Mouse (Mus musculus) forebrain, postnatal 0 days (tissue): ENCODE measurements around the gene D430041D05Rik. TPM values are rescaled to one million over a fixed set of nuclear protein-coding genes. Genes with fewer than 3 reads are reported as not detected.
A peak's percentile ranks its signal among the peaks of the same experiment; 100 is the strongest.

Experiments
- ATAC-seq: fragments of 200-750 bp; cut with Nextera tagmentation; 2 replicates; pipeline ENCODE4 v1.8.0; 2017; ENCODE audit warnings: mild to moderate bottlenecking, moderate library complexity
- DNase-seq: peaks from one replicate; pipeline ENCODE4 v3.0.0-alpha.2; 2015
- H3K27ac ChIP-seq: fragments of 300-500 bp; sonication (generic); 2 replicates; pipeline ENCODE4 v1.5.1; 2014; ENCODE audit warnings: low read depth, mild to moderate bottlenecking, antibody characterized with exemption, low read length, moderate library complexity, mixed read lengths
- H3K27me3 ChIP-seq: fragments of 300-500 bp; sonication (generic); 2 replicates; pipeline ENCODE4 v1.6.1; 2014; ENCODE audit warnings: mild to moderate bottlenecking, low read length, mixed read lengths; ENCODE audit not compliant: insufficient read depth
- H3K36me3 ChIP-seq: fragments of 300-500 bp; sonication (generic); 2 replicates; pipeline ENCODE4 v1.6.1; 2014; ENCODE audit warnings: mild to moderate bottlenecking, moderate library complexity; ENCODE audit not compliant: insufficient read depth
- H3K4me1 ChIP-seq: fragments of 300-500 bp; sonication (generic); 2 replicates; pipeline ENCODE4 v1.6.1; 2014; ENCODE audit warnings: antibody characterized with exemption; ENCODE audit not compliant: insufficient read depth
- H3K4me2 ChIP-seq: fragments of 300-500 bp; sonication (generic); 2 replicates; pipeline ENCODE4 v1.6.1; 2014; ENCODE audit warnings: low read depth, mild to moderate bottlenecking, moderate library complexity
- H3K4me3 ChIP-seq: fragments of 300-500 bp; sonication (generic); 2 replicates; pipeline ENCODE4 v1.5.1; 2014; ENCODE audit warnings: low read depth, low read length, mixed read lengths
- H3K9ac ChIP-seq: fragments of 300-500 bp; sonication (generic); 2 replicates; pipeline ENCODE4 v1.6.1; 2014; ENCODE audit warnings: mild to moderate bottlenecking
- H3K9me3 ChIP-seq: fragments of 300-500 bp; sonication (generic); 2 replicates; pipeline ENCODE4 v1.6.1; 2016; ENCODE audit warnings: low read length
- CTCF ChIP-seq: sonication (generic); IDR thresholded peaks from 2 replicates; pipeline ENCODE4 v1.5.1; 2016; ENCODE audit warnings: antibody characterized with exemption, control low read depth, low read depth
- WGBS: fragments of 180-500 bp; shearing (Covaris S2); extraction: QIAGEN DNeasy Blood & Tissue Kit; methylation state at CpG from one replicate; pipeline ENCODE4 v1.1.7; 2014; 5-methylcytosine and 5-hydroxymethylcytosine counted together
- polyA plus RNA-seq: library from polyadenylated mRNA; unstranded; fragments of >200 nt; fragmentation: Nextera tagmentation; extraction: Ambion mirVana; gene quantifications from 2 replicates; pipeline ENCODE4 v1.2.1, GENCODE M21; 2015
- total RNA-seq: library from RNA; depleted of rRNA; stranded (reverse); fragments of >200 nt; gene quantifications from 2 replicates; pipeline ENCODE4 v1.2.3, GENCODE M21; 2014; rRNA removed

The D430041D05Rik gene
- total RNA-seq (51.2 and 58.9 TPM in 2 replicates), polyA plus RNA-seq (8.2 and 11.1 TPM in 2 replicates)

DNA sequence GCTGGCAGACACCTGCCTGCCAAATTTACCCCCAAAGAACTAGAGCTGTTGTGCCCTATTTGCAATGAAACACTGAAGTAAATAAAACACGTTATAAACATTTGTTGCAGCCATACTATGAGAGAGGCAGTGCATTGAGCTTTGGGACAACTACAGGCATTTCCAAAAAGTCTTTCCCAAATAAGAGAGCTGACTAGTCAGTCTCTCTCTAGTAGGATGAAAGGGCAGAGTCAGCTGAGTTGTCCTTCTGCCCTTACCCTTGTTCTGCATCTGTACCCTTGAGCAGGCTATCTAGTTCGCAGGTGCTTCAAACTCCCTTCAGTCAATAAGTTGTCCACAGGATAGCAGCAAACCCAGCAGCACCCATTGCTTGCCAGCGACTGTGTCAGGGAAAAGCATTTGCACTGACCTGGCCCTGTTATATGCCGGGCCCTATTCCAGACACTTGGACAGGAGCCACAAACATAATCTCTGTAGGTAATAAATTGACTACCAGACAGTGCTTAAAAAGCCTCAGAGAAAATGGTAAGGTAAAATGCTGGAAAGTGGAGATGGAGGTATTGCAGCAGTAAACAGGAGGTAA is at the start of gene D430041D05Rik:
D430041D05Rik (minus strand) TSS at position 51 of the 583 bp plus-strand sequence.
- ATAC-seq, result no peak
- Histone ChIP-seq H3K9me3 (no peaks in the 10 kb centered on the region), H3K4me3 (peak within 1 kb of the TSS; percentile 89), H3K27me3 (no peaks in the 10 kb centered on the region), H3K4me1 (peaks cover 18% of the 10 kb centered on the region), H3K4me2 (peak within 1 kb of the TSS; percentile 56), H3K36me3 (no peaks in the 10 kb centered on the region), H3K9ac (peak within 1 kb of the TSS; percentile 98), H3K27ac (peak within 1 kb of the TSS; percentile 96)
- no peak for TF ChIP-seq CTCF
- DNase-seq, result no peak
- 55% methylated on average over 4 of the region's 4 CpGs for WGBS

DNA sequence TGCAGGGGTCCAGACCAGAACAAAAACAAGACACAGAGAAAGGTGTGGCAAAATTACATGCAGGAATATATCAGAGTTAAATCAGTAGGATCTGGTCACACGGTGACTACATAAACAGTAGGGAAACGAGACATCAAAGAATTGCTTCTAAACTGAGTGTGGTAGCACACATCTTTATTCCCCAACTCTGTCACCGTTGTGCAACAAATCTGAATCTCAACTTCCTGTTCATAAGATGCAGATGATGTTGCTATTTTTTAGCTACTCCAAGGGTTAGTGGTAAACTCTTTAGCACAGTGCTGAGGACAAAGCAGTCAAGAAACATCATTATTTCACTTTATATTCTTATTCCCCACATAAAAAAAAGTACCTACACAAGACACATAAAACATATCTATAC is 49.2 kb upstream of the D430041D05Rik start:
- no peaks in the 10 kb centered on the region for H3K36me3 ChIP-seq
- H3K9ac ChIP-seq, result no peak overlapping the region
- no peak overlapping the region for H3K27ac ChIP-seq
- H3K9me3 ChIP-seq, result no peaks in the 10 kb centered on the region
- no peak for DNase-seq
- no peak for ATAC-seq
- WGBS, result 73% methylated on average over 3 of the region's 3 CpGs
- no peak overlapping the region for H3K4me2 ChIP-seq
- H3K4me1 ChIP-seq, result no peaks in the 10 kb centered on the region
- H3K27me3 ChIP-seq, result no peaks in the 10 kb centered on the region
- no peak overlapping the region for H3K4me3 ChIP-seq
- TF ChIP-seq CTCF, result no peak

DNA sequence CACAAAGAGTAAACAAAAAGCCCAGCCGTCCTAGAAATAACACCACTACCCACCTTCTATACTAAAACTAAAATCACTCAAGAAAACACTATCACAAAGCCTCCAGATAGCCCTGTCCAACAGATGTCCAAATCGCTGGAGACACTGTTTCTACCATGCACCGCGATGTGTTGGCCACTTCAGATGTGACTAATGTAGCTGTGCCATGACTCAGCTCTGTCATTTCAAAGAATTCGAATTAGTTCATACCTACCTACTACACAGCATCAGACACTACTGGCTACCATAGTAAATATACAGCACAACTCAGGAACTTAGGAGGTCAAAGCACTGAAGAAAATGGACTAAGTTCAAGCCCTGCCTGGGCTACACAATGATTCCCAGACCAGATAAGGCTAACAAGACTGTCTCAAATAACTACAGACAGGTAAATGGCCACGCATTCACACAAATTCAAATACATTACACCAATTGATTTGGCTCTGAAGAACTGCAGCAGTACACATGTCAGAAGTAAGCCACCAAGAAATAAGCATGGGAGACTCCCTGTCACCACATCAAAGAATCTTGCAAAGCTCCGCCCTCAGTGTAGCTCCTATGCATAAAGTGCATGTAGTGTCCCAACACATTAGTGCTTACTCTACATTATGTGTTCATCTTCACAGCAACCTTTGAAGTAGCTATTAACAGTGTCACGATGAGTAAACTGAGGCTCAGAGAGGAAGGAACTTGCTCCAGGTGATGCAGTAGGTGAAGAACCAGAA is 47.9 kb upstream of the D430041D05Rik start:
- ATAC-seq, result no peak
- no peaks in the 10 kb centered on the region for H3K27me3 ChIP-seq
- DNase-seq, result no peak
- no peaks in the 10 kb centered on the region for H3K36me3 ChIP-seq
- WGBS, result 88% methylated on average over 8 of the region's 8 CpGs
- H3K4me1 ChIP-seq, result no peaks in the 10 kb centered on the region
- H3K4me2 ChIP-seq, result no peak overlapping the region
- no peaks in the 10 kb centered on the region for H3K9me3 ChIP-seq
- no peak overlapping the region for H3K4me3 ChIP-seq
- no peak overlapping the region for H3K27ac ChIP-seq
- no peak for TF ChIP-seq CTCF
- no peak overlapping the region for H3K9ac ChIP-seq

DNA sequence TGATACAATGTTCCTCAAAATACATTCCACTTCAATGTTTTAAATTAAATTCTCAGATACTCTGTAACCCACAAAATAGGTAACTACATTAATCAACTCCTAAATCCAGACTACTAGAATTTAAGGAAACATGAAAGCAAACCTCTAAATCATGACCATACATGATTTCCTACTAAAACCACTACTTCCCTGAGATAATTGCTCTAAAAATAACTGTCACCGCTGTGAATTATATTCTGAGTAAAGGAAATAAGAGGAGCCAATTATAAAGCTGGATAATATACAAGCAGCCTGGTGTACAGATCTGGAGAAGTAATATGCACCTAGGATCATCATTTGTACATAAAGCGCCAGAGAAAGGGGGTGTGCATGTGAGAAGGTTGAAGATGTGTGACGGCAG is 46.3 kb upstream of the D430041D05Rik start:
- no peak for DNase-seq
- H3K27me3 ChIP-seq, result no peaks in the 10 kb centered on the region
- no peaks in the 10 kb centered on the region for H3K9me3 ChIP-seq
- H3K27ac ChIP-seq, result no peak overlapping the region
- no peak overlapping the region for H3K9ac ChIP-seq
- H3K4me3 ChIP-seq, result no peak overlapping the region
- no peak for ATAC-seq
- H3K4me1 ChIP-seq, result no peaks in the 10 kb centered on the region
- no peaks in the 10 kb centered on the region for H3K36me3 ChIP-seq
- no peak for TF ChIP-seq CTCF
- H3K4me2 ChIP-seq, result no peak overlapping the region
- 80% methylated on average over 3 of the region's 3 CpGs for WGBS

DNA sequence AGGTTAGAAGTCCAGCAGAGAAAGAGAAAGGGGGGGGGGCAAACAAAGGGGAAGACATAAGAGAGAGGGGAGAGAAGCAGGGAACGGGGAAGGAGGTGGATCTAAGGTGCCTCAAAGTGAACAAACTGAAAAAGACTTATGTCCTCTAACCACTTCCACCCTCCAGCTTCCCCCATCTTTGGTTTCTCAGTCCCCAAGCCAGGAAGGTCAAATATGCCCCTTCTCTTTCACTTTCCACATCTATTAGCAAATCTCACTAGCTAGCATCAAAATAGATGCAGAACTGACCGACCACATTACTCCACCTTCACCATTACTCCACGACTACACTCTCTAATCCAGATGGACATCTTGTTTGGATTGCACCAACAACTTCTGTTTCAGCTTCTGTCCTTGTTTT is 39.9 kb upstream of the D430041D05Rik start:
- H3K4me2 ChIP-seq, result no peak overlapping the region

DNA sequence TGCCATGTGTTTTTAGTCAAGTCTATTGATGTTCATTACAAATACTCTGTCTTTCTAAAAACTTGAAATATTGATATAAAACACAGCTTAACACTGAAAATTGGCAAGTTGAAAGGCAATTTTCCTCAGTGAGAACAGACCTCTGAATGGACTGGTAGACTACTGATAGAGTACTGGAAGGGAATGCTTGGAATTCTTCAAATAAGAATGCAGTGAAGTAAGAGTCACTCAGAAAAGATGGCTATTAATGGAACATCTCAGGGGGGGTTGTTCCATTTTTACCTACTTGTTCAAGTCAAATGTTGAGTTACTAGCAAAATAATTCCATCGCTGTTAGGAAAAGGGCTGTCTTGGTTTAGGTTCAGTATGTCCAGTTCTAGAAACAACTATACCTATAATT is 38.4 kb upstream of the D430041D05Rik start:
- no peak for DNase-seq
- TF ChIP-seq CTCF, result no peak
- Histone ChIP-seq H3K9me3 (no peaks in the 10 kb centered on the region), H3K9ac (no peak overlapping the region), H3K27me3 (no peaks in the 10 kb centered on the region), H3K27ac (no peak overlapping the region), H3K36me3 (no peaks in the 10 kb centered on the region), H3K4me2 (no peak overlapping the region), H3K4me3 (no peak overlapping the region), H3K4me1 (no peaks in the 10 kb centered on the region)
- no peak for ATAC-seq
- 95% methylated on average over 1 of the region's 1 CpGs for WGBS

More for the DNA sequence above, 39.9 kb upstream of the D430041D05Rik start:
- Histone ChIP-seq H3K36me3 (no peaks in the 10 kb centered on the region), H3K9ac (no peak overlapping the region), H3K27me3 (no peaks in the 10 kb centered on the region), H3K9me3 (no peaks in the 10 kb centered on the region), H3K4me1 (no peaks in the 10 kb centered on the region), H3K27ac (no peak overlapping the region), H3K4me3 (no peak overlapping the region)
- no peak for TF ChIP-seq CTCF
- DNase-seq (no peak), ATAC-seq (no peak)
- 79% methylated on average over 3 of the region's 3 CpGs for WGBS

DNA sequence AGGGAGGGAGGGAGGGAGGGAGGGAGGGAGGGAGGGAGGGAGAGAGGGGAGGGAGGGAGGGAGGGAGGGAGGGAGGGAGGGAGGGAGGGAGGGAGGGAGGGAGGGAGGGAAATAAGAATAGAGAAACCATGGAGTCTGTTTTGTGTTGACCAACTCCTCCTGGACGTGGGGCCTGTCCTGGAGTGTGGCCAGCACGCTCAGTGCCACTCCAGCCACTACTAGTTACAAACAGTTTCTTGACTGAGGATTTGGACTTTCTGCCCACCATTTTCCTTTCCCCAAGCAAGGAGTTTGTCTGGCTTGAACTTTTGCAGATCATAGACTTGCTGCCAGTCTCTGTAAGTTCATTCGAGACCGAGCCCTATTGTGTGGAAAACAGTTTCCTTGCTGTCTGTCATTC is 37.4 kb upstream of the D430041D05Rik start:
- no peak for ATAC-seq
- no peaks in the 10 kb centered on the region for H3K36me3 ChIP-seq
- WGBS, result 77% methylated on average over 4 of the region's 4 CpGs
- H3K4me2 ChIP-seq, result no peak overlapping the region
- no peaks in the 10 kb centered on the region for H3K4me1 ChIP-seq
- no peaks in the 10 kb centered on the region for H3K9me3 ChIP-seq
- no peak overlapping the region for H3K4me3 ChIP-seq
- no peak overlapping the region for H3K9ac ChIP-seq
- no peaks in the 10 kb centered on the region for H3K27me3 ChIP-seq
- H3K27ac ChIP-seq, result no peak overlapping the region
- no peak for DNase-seq
- no peak for TF ChIP-seq CTCF
